Comparison of ENCODE assay signal across 14 mouse cellular contexts in the genomic region with DNA sequence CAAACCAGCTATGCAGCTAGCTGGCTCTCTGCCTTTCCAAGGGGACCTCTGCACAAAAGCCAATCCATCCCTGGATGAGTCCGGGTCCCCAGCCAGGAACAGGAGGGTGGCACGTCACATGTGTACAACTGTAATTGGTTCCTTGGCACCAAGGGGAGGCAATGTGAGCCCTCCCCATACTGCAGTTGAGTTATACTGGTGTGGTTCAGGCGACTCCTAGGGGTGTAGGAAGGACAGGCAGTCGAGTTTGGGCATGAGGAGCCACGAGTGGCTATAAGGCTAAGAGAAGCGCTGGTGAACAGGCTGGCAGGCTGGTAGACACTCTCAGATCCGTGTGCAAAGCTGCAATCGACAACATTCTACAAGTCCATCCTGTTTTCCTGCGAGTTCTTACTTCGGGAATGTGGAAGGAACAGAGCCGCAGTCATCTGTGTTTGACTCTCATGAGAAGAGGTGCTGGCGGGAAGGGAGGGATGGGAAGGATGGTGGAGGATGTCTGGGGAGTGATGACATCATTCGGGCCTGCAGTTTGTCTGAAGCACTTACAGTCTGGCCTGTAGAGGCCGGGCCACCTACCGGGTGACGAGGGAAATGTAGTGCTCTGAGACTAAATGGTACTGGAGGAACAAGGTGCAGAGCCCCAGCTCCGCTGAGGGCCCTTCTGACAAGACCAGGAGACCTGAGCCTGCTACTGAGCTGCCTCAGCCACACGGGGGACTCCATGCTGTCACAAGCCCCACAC. TPM values are rescaled to one million over a fixed set of nuclear protein-coding genes. Genes with fewer than 3 reads are reported as not detected.
A peak's percentile ranks its signal among the peaks of the same experiment; 100 is the strongest.
DNase-seq lines count a peak whose midpoint lies in the region; ATAC-seq and TF ChIP-seq lines count a peak whose summit lies in the region.
"Had no signal": no experiment of that assay in that cellular context is flagged by ENCODE, and none has a peak within 500 bp of the region (broad histone marks: within the 10 kb centered on the region; RNA-seq: fewer than 3 reads in every experiment).

No protein-coding gene starts in this region.

- DNase-seq in heart, postnatal 25 days (ENCODE audit: low spot score) = no peak
- DNase-seq in lung, postnatal 25 days (ENCODE audit: low spot score) = no peak
- DNase-seq in liver, postnatal 0 days = no peak
- DNase-seq in spleen, postnatal 36 days (ENCODE audit: low spot score in 2 of 2) = no peak
- no peak for DNase-seq in adrenal gland, adult 18-20 months (ENCODE audit: low spot score in 2 of 2)
- DNase-seq: adrenal gland, postnatal 14 days; kidney, adult 18-20 months; lung, adult 2 months; midbrain, embryonic 14.5 days had no signal

- no peaks in the 10 kb centered on the region for H3K9me3 ChIP-seq in heart, embryonic 12.5 days (replicated peaks)
- no peaks in the 10 kb centered on the region for H3K9me3 ChIP-seq in lung, embryonic 16.5 days (ENCODE audit: control insufficient read depth, low read length)
- H3K9me3 ChIP-seq in heart, embryonic 14.5 days (ENCODE audit: control insufficient read depth, low read length) = no peaks in the 10 kb centered on the region
- no peaks in the 10 kb centered on the region for H3K9me3 ChIP-seq in liver, postnatal 0 days (ENCODE audit: low read length)

- H3K4me1 ChIP-seq in heart, embryonic 12.5 days (replicated peaks) = peaks cover 22% of the 10 kb centered on the region
- no peaks in the 10 kb centered on the region for H3K4me1 ChIP-seq in lung, embryonic 16.5 days (replicated peaks; ENCODE audit: control insufficient read depth, insufficient read depth, low read length)
- peaks cover 6 to 14% of the 10 kb centered on the region in 2 experiments; a peak in 3 of 4 replicates for H3K4me1 ChIP-seq in heart, embryonic 14.5 days (ENCODE audit: control insufficient read depth in 2 of 2, insufficient read depth in 2 of 2, low read length in 2 of 2)
- peaks cover 13% of the 10 kb centered on the region for H3K4me1 ChIP-seq in liver, postnatal 0 days (ENCODE audit: insufficient read depth)

- no peak overlapping the region; the same call in 1 of the 2 replicates for H3K4me2 ChIP-seq in heart, embryonic 12.5 days
- no peak overlapping the region for H3K4me2 ChIP-seq in lung, embryonic 16.5 days (ENCODE audit: low read depth, low read length)
- no peak overlapping the region for H3K4me2 ChIP-seq in heart, embryonic 14.5 days (ENCODE audit: low read length)
- H3K4me2 ChIP-seq in liver, postnatal 0 days (ENCODE audit: low read depth, low read length) = 0 out of 2 replicates have a peak overlapping the region, but pooled peaks have one; percentile 7

- no peak for TF ChIP-seq EP300 in liver, postnatal 0 days (IDR thresholded peaks at IDR 0.05; ENCODE audit: low read depth)

- intact Hi-C loops in heart, postnatal 25 days (cut with DNase I) = no loop called here

- H3K9ac ChIP-seq in heart, embryonic 12.5 days = 0 out of 2 replicates have a peak overlapping the region, but pooled peaks have one; percentile 12
- no peak overlapping the region for H3K9ac ChIP-seq in lung, embryonic 16.5 days (ENCODE audit: low read length)
- H3K9ac ChIP-seq in heart, embryonic 14.5 days (ENCODE audit: low read length) = no peak overlapping the region
- no peak overlapping the region for H3K9ac ChIP-seq in liver, postnatal 0 days (replicated peaks)

- ATAC-seq in heart, embryonic 12.5 days (ENCODE audit: insufficient number of reproducible peaks, low FRiP score) = peak; percentile 53; the same call in 1 of the 2 replicates
- ATAC-seq in lung, embryonic 16.5 days (ENCODE audit: low read depth) = peak; percentile 22; the same call in 1 of the 2 replicates
- peak; percentile 66; the same call in 1 of the 2 replicates for ATAC-seq in heart, embryonic 14.5 days (ENCODE audit: insufficient number of reproducible peaks, insufficient read depth, low FRiP score, low read depth)
- peak; percentile 31; the same call in 1 of the 2 replicates for ATAC-seq in liver, postnatal 0 days
- ATAC-seq: CD4-positive, CD25-positive, alpha-beta regulatory T cell, adult 4 months had no signal

- peak overlapping the region; percentile 28; the same call in 1 of the 2 replicates for H3K27ac ChIP-seq in heart, embryonic 12.5 days (ENCODE audit: poor library complexity, severe bottlenecking)
- H3K27ac ChIP-seq in lung, embryonic 16.5 days (ENCODE audit: low read length) = no peak overlapping the region
- peak overlapping the region; percentile 17 to 39; a peak in 2 of 4 replicates for H3K27ac ChIP-seq in heart, embryonic 14.5 days (replicated peaks in 1 of 2; ENCODE audit: control insufficient read depth in 1 of 2, insufficient read depth in 1 of 2, low read depth in 2 of 2, low read length in 2 of 2)
- H3K27ac ChIP-seq in liver, postnatal 0 days (ENCODE audit: low read depth) = no peak overlapping the region

- peaks cover 79% of the 10 kb centered on the region for H3K36me3 ChIP-seq in heart, embryonic 12.5 days
- H3K36me3 ChIP-seq in lung, embryonic 16.5 days (ENCODE audit: control insufficient read depth, insufficient read depth, low read length) = peaks cover 51% of the 10 kb centered on the region
- peaks cover 81% of the 10 kb centered on the region for H3K36me3 ChIP-seq in heart, embryonic 14.5 days (ENCODE audit: control insufficient read depth, insufficient read depth, low read length)
- H3K36me3 ChIP-seq in liver, postnatal 0 days (replicated peaks; ENCODE audit: insufficient read depth, low read length) = peaks cover 39% of the 10 kb centered on the region

- peak; percentile 44 for TF ChIP-seq CTCF in liver, postnatal 0 days (IDR thresholded peaks at IDR 0.05; ENCODE audit: low read depth)

- H3K4me3 ChIP-seq in heart, embryonic 12.5 days = no peak overlapping the region
- no peak overlapping the region for H3K4me3 ChIP-seq in lung, embryonic 16.5 days (ENCODE audit: low read length)
- H3K4me3 ChIP-seq in heart, embryonic 14.5 days (ENCODE audit: control insufficient read depth in 1 of 2, insufficient read depth in 1 of 2, low read depth in 1 of 2, low read length in 2 of 2) = no peak overlapping the region
- no peak overlapping the region for H3K4me3 ChIP-seq in liver, postnatal 0 days (ENCODE audit: low read depth, low read length)
- H3K4me3 ChIP-seq: erythroblast, embryonic 14.5 days had no signal

- WGBS in heart, embryonic 12.5 days = 46% methylated on average over 18 of the region's 18 CpGs
- 73% methylated on average over 18 of the region's 18 CpGs for WGBS in lung, embryonic 16.5 days
- WGBS in heart, embryonic 14.5 days = 38% methylated on average over 18 of the region's 18 CpGs
- WGBS in liver, postnatal 0 days (ENCODE audit: insufficient replicate concordance) = 78% methylated on average over 18 of the region's 18 CpGs

- no peaks in the 10 kb centered on the region for H3K27me3 ChIP-seq in heart, embryonic 12.5 days (replicated peaks)
- H3K27me3 ChIP-seq in lung, embryonic 16.5 days (ENCODE audit: control insufficient read depth, insufficient read depth, low read depth, low read length) = no peaks in the 10 kb centered on the region
- H3K27me3 ChIP-seq in heart, embryonic 14.5 days (ENCODE audit: control insufficient read depth, insufficient read depth, low read length) = no peaks in the 10 kb centered on the region
- no peaks in the 10 kb centered on the region for H3K27me3 ChIP-seq in liver, postnatal 0 days (ENCODE audit: insufficient read depth, low read length)

RNA-seq across cellular contexts. Expression of gene Dsn1, which starts 9.7 kb away (rescaled TPM):
- 39.1 and 41.0 TPM in 2 replicates for polyA plus RNA-seq in heart, embryonic 12.5 days (2016; fragmentation: Nextera tagmentation; extraction: Ambion mirVana)
- total RNA-seq in heart, postnatal 25 days (2021) = 1 to 10 TPM; 1.5 to 2.1 TPM
- 38.8 and 40.0 TPM in 2 replicates for polyA plus RNA-seq in lung, embryonic 16.5 days (2015; fragmentation: Nextera tagmentation; extraction: Ambion mirVana)
- polyA plus RNA-seq in heart, embryonic 14.5 days (2014; fragmentation: Nextera tagmentation; extraction: Ambion mirVana) = 35.9 and 36.8 TPM in 2 replicates
- 12.4 and 14.0 TPM in 2 replicates for polyA plus RNA-seq in liver, postnatal 0 days (2015; fragmentation: Nextera tagmentation; extraction: Ambion mirVana)
- 1 to 10 TPM; 2.8 to 3.8 TPM for total RNA-seq in adrenal gland, adult 18-20 months (2021)

RNA-seq across cellular contexts. Expression of gene Ndrg3, which starts 24.8 kb away (rescaled TPM):
- 31.3 and 32.3 TPM in 2 replicates for polyA plus RNA-seq in heart, embryonic 12.5 days (2016; fragmentation: Nextera tagmentation; extraction: Ambion mirVana)
- 10 to 100 TPM; 19.6 to 20.4 TPM for total RNA-seq in heart, postnatal 25 days (2021)
- 44.6 and 53.4 TPM in 2 replicates for polyA plus RNA-seq in lung, embryonic 16.5 days (2015; fragmentation: Nextera tagmentation; extraction: Ambion mirVana)
- polyA plus RNA-seq in heart, embryonic 14.5 days (2014; fragmentation: Nextera tagmentation; extraction: Ambion mirVana) = 32.0 and 32.9 TPM in 2 replicates
- 10.0 and 11.3 TPM in 2 replicates for polyA plus RNA-seq in liver, postnatal 0 days (2015; fragmentation: Nextera tagmentation; extraction: Ambion mirVana)
- 10 to 100 TPM; 61.0 to 87.7 TPM for total RNA-seq in adrenal gland, adult 18-20 months (2021)

Comparison
In these comparisons a context has a peak if more than half of its experiments do, and no peak if none do; other contexts are left out.
1. H3K27ac ChIP-seq: peak in heart, embryonic 12.5 days (single experiment) and heart, embryonic 14.5 days (2 of 2); none in lung, embryonic 16.5 days (single experiment) and liver, postnatal 0 days (single experiment).
2. Peak in every context shown above with its lines, with median percentiles within 50 percentile points of each other: ATAC-seq.